Comparison of ENCODE assay signal across 17 mouse cellular contexts in the genomic region with DNA sequence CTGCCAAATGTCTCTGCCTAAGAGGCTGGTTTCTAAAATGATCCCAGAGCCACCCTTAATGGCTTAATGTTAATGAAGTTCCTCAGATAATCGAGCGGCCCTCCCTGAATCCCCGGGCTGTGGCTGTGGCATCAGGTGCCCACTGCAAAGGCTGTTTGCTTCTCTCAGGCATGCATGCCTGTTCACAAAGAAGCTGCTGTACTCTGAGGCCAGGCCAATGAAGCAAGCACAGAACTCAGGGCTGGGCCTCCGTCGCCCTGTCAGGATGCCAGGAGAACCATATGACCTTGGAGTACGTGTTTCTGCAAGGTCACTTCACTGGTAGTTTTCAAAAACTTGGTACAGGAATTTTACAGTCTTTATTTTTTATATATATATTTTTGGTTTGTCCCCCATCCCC. TPM values are rescaled to one million over a fixed set of nuclear protein-coding genes. Genes with fewer than 3 reads are reported as not detected.
DNase-seq lines count a peak whose midpoint lies in the region; TF ChIP-seq lines count a peak whose summit lies in the region.
"Had no signal": no experiment of that assay in that cellular context is flagged by ENCODE, and none has a peak within 500 bp of the region (broad histone marks: within the 10 kb centered on the region; RNA-seq: fewer than 3 reads in every experiment).

No protein-coding gene starts in this region.

- WGBS in heart, embryonic 10.5 days: 73% methylated on average over 6 of the region's 6 CpGs

- H3K36me3 ChIP-seq in heart, embryonic 10.5 days: no peaks in the 10 kb centered on the region; the same call in 1 of the 2 replicates
- H3K36me3 ChIP-seq: forebrain, embryonic 15.5 days; G1E; hindbrain, embryonic 10.5 days; intestine, embryonic 15.5 days; liver, embryonic 15.5 days had no signal

- TF ChIP-seq CTCF in left cerebral cortex, adult 2 months (IDR thresholded peaks at IDR 0.05): no peak

- no peaks in the 10 kb centered on the region for H3K9me3 ChIP-seq in heart, embryonic 10.5 days
- H3K9me3 ChIP-seq: forebrain, embryonic 15.5 days; G1E; hindbrain, embryonic 10.5 days; intestine, embryonic 15.5 days; liver, embryonic 15.5 days had no signal

- peak; percentile 65 for DNase-seq in heart, embryonic 10.5 days (ENCODE audit: low spot score)
- DNase-seq in heart, postnatal 4 days: no peak
- no peak for DNase-seq in left cerebral cortex, adult 2 months (ENCODE audit: extremely low spot score in 1 of 2, low spot score in 2 of 2)
- no peak for DNase-seq in left cerebral cortex, adult 8-10 months (ENCODE audit: low spot score in 2 of 2)
- DNase-seq in NIH3T3 (ENCODE audit: low read depth): peak; percentile 21
- peak; percentile 61 for DNase-seq in brain, adult 2 months (ENCODE audit: low read depth, low spot score)
- no peak for DNase-seq in natural killer cell, adult 2 months (ENCODE audit: low spot score in 2 of 2)
- DNase-seq: cerebellum, adult 8-10 months; kidney, postnatal 25 days; left cerebral cortex, postnatal 4 days; lung, postnatal 14 days; thymus, adult 18-20 months had no signal

- H3K27me3 ChIP-seq in heart, embryonic 10.5 days (ENCODE audit: insufficient read depth, poor library complexity, severe bottlenecking): peaks cover 7% of the 10 kb centered on the region; the same call in 1 of the 2 replicates
- H3K27me3 ChIP-seq: forebrain, embryonic 15.5 days; intestine, embryonic 15.5 days; liver, embryonic 15.5 days had no signal

- intact Hi-C loops in left cerebral cortex, adult 2 months (cut with DNase I): no loop called here

- H3K4me1 ChIP-seq in heart, embryonic 10.5 days: peaks cover 28% of the 10 kb centered on the region
- H3K4me1 ChIP-seq: forebrain, embryonic 15.5 days; liver, embryonic 15.5 days had no signal

- no peak overlapping the region for H3K27ac ChIP-seq in heart, embryonic 10.5 days
- H3K27ac ChIP-seq in left cerebral cortex, adult 2 months: 0 out of 2 replicates have a peak overlapping the region, but pooled peaks have one; percentile 45
- H3K27ac ChIP-seq: forebrain, embryonic 15.5 days; hindbrain, embryonic 10.5 days; intestine, embryonic 15.5 days; liver, embryonic 15.5 days had no signal

- H3K4me3 ChIP-seq in heart, embryonic 10.5 days: no peak overlapping the region
- no peak overlapping the region for H3K4me3 ChIP-seq in left cerebral cortex, adult 2 months
- H3K4me3 ChIP-seq: forebrain, embryonic 15.5 days; hindbrain, embryonic 10.5 days; intestine, embryonic 15.5 days; liver, embryonic 15.5 days had no signal

RNA-seq across cellular contexts. Expression of a gene that starts 2.0 kb away (rescaled TPM):
- 0.10 and 0.11 TPM in 2 replicates for polyA plus RNA-seq in heart, embryonic 10.5 days (2016; fragmentation: Nextera tagmentation; extraction: Ambion mirVana)
- 1 to 10 TPM; 1.2 to 1.9 TPM for total RNA-seq in heart, postnatal 4 days (2021)
- total RNA-seq in left cerebral cortex, adult 2 months (2021): 100 to 1,000 TPM; 138 to 156 TPM
- 100 to 1,000 TPM; 175 to 204 (median 187) TPM for total RNA-seq in left cerebral cortex, adult 8-10 months (2022)
- total RNA-seq: G1E had no signal
- polyA plus RNA-seq: G1E; hindbrain, embryonic 10.5 days had no signal

RNA-seq across cellular contexts. Expression of a gene that starts 18.0 kb away (rescaled TPM):
- polyA plus RNA-seq in heart, embryonic 10.5 days (2016; fragmentation: Nextera tagmentation; extraction: Ambion mirVana): 57.3 and 63.0 TPM in 2 replicates
- total RNA-seq in heart, postnatal 4 days (2021): 10 to 100 TPM; 23.8 to 26.5 TPM
- total RNA-seq in left cerebral cortex, adult 2 months (2021): 10 to 100 TPM; 58.4 to 63.9 TPM
- total RNA-seq in left cerebral cortex, adult 8-10 months (2022): 10 to 100 TPM; 46.5 to 57.7 (median 56.5) TPM

Comparison
In these comparisons a context has a peak if more than half of its experiments do, and no peak if none do; other contexts are left out.
1. DNase-seq: peak in heart, embryonic 10.5 days (single experiment), NIH3T3 (single experiment) and brain, adult 2 months (single experiment); none in heart, postnatal 4 days (single experiment), left cerebral cortex, adult 2 months (0 of 2), left cerebral cortex, adult 8-10 months (0 of 2) and natural killer cell, adult 2 months (0 of 2).
2. RNA of a gene that starts 2.0 kb away (total RNA-seq): 175 to 204 TPM in left cerebral cortex, adult 8-10 months and 138 to 156 TPM in left cerebral cortex, adult 2 months; 1.2 to 1.9 TPM in heart, postnatal 4 days; every median in the first group is over 10 times any median in the second.